Mouse (Mus musculus): ENCODE data around the gene Krt14.
"Not testable (repeated sequence)": the region's sequence is repeated elsewhere in the genome, so short reads cannot be mapped to it uniquely, and the experiment has no call there.

Krt14 gene

GRCm38 (mm10) chr11:100207498-100207897 is at the start of gene Krt14:
Gene Krt14, minus strand, starts transcription at chr11:100207548.
- no peak for DNase-seq

GRCm38 (mm10) chr11:100255514-100255913 is 48.2 kb upstream of the Krt14 start:
- no peak for DNase-seq

- DNase-seq: no peak
Observed at GRCm38 (mm10) chr11:100254360-100255090, 47.2 kb upstream of the Krt14 start.

DNA sequence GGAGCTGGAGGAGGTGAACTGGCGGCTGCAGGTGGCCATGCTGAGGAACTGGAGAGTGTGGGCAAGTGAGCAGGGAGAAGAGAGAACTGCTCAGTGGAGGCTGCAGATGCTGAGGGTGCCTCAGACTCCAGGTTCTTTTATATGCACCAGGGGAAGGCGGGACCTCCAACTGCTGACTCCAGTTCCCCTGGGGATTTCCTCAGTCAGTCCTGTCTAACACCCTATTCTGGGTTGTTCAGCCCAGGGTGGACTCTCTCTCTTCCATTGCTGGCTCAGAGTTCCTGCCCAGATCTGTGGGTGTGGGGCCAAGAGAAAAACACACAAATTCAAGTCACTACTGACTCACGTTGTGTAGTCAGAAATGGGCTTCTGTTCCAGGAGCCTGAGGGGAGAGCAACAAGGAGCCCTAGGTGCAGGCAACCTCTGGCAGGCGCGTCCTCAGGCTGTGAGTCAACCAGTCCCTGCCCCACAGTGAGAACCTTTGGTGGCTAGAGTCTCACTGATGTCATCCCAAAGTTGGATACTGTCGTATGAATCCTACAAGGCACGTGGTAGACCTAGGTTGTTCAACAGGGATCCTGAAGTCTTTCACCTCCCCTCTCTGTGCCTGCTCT is 41.6 kb upstream of the Krt14 start, which contains the start of gene Krt16:
Gene Krt16 (minus strand): TSS at position 51 of the 614 bp plus-strand sequence.
- no peak for DNase-seq

DNA sequence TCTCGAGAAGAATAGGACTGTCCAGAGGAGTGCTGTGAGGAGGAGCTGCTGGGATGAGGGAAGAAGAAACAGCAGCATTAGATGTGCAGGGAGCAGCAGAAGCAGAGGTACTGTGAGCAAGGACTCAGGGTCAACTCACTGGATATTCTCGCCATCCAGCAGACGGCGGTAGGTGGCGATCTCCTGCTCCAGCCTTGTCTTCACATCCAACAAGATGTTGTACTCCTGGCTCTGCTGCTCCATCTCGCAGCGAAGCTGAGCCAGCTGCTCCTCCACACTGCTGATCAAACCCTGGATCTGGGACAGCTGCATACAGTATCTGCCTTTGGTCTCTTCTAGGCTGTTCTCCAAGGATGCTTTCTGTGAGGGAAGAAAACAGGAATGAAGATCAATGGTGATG is 39.1 kb upstream of the Krt14 start:
- not testable (repeated sequence) for DNase-seq

GRCm38 (mm10) chr11:100240272-100240671 is 32.9 kb upstream of the Krt14 start:
- DNase-seq: not testable (repeated sequence)

DNA sequence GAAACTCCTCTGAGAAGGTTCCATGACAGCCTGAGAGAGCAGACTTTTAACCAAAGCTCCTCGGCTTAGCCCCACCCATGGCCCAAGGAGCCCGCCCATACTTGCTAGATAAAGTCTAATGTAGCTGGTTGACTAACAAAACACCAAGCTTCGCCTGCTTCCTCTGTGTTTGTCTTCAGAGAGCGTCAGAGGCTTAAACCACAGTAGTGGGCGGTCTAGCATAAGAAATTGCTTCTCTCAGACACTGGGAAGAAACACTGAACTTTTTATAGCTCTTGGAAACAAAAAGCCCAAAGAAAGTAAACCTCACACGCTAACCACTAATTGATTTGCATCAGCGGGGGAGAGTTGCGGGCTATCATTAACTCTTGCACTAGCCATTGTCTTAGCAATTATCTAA is 14.4 kb upstream of the Krt14 start:
- no peak for DNase-seq

DNA sequence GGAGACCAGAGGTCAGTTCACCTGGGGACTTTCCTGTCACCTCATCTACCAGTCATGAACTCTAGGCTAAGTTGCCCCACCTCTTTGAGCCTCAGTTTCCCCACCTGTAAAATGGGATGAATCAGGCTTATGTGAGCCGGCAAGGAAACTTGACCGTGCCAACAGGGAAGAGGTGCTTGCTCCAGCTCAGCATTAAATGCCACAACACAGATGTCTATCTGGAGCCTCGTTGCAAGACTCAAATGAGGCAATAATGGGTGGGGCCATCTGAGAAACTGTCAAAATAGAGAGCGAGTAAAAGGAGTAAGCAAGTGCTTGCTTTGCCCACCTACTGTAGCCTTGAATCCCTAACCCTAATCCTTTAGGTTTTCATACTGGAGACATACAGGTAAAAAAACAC is 12.0 kb upstream of the Krt14 start:
- DNase-seq: no peak

- DNase-seq: no peak
Observed at GRCm38 (mm10) chr11:100208542-100208941, 1.2 kb upstream of the Krt14 start.

- DNase-seq: no peak
Observed at GRCm38 (mm10) chr11:100203448-100203847, 3.9 kb downstream of the Krt14 start.

DNA sequence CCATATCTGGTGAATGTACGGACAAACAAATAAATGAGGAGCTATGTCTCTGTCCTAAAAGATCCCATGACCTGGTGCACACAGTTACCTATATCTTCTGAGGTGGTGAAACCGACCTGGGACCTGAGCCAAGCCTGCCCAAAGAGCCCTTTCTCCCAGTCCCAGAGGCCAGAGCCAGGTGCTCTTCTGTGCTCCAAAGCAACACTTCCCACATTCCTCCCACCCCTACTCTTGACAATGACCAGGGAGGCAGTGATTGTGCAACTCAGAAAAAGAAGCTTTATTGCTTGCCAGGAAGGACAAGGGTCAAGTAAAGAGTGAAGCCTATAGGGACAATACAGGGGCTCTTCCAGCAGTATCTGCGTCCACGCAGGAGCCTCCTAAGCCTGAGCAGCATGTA is 4.4 kb downstream of the Krt14 start:
- DNase-seq: no peak

GRCm38 (mm10) chr11:100200104-100200820 is 7.1 kb downstream of the Krt14 start:
- peak; percentile 1 for DNase-seq

- DNase-seq: no peak
Observed at GRCm38 (mm10) chr11:100198666-100199065, 8.7 kb downstream of the Krt14 start.

GRCm38 (mm10) chr11:100192992-100193391 is 14.4 kb downstream of the Krt14 start, which contains the start of gene Krt9:
Gene Krt9, minus strand, starts transcription at chr11:100193246.
- DNase-seq: no peak

DNA sequence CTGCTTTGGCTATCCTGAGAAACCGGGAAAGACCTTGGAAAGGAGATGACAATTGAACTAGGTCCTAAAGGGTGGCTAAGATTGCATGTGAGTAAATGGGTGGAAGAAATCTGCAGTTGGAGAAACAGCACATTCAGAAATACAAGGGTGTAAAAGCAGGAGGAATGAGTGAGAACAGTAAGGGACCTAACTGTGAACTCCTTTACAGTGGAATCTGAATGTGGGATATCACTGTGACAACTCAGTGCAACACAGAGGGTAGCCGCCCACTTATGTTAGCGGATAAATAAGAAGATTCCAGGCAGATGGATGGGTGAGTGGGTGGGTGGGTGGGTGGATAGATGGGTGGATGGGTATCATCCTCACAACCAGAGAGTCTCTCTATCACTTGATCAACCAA is 15.5 kb downstream of the Krt14 start:
- DNase-seq: no peak

DNA sequence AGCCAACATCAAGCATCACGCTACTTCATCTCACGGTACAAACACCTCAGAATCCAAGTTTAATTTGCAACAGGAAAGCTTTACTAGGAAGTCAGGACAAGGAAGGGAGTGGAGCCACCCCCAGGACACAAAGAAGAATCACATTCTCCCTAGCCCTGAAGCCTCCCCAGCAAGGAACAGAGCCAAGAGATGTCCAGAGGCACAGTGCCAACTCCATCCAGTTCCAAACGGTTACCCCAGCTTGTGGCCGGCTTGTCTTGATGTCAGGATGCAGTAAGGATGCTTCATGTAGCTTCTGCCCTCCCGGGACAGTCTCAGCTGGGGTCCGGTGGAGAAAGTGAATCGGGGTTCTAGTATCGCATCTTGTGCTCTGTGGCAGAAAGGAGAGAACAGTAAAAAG is 20.6 kb downstream of the Krt14 start:
- no peak for DNase-seq

- DNase-seq: no peak
Observed at GRCm38 (mm10) chr11:100181725-100182124, 25.6 kb downstream of the Krt14 start.

GRCm38 (mm10) chr11:100179260-100179659 is 28.1 kb downstream of the Krt14 start:
- DNase-seq: no peak

DNA sequence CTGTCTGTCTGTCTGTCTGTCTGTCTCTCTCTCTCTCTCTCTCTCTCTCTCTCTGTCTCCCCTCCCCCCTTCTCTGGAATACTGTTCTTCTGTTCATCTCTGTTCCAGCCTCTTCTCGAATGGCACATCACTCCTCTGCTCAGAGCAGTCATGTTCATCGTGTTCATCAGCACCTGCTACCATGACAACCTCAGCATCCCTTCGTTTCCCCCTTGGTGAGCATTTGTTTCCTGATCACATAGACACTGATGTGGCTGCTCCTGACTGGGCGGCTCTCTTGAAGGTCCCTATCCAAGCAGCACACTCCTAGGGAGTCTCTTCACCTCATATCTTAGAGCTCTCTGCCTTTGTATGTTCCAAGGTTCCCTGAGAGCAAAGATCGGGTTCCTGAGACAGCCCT is 29.0 kb downstream of the Krt14 start:
- no peak for DNase-seq

DNA sequence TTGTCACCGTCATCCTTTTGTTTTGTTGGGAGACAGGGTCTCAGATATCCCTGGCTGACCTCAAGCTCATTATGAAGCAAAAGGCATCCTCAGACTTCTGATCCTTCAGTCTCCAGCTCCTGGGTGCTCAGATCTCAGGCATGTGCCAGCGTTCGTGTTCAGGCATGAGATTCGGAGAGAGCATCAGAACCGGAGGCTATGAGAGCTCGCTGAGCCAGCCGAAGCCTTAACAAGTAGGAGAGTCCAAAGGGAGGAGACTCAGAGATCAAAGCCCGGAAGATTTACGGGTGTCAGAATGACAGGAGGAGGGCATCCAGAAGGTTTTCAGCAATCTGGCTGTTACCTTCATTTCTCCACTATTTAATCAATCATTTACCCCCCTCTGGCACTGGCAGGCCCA is 30.6 kb downstream of the Krt14 start:
- DNase-seq: no peak

GRCm38 (mm10) chr11:100168765-100169762 is 38.3 kb downstream of the Krt14 start:
- peak; percentile 40 for DNase-seq

GRCm38 (mm10) chr11:100168071-100168470 is 39.3 kb downstream of the Krt14 start:
- no peak for DNase-seq

DNA sequence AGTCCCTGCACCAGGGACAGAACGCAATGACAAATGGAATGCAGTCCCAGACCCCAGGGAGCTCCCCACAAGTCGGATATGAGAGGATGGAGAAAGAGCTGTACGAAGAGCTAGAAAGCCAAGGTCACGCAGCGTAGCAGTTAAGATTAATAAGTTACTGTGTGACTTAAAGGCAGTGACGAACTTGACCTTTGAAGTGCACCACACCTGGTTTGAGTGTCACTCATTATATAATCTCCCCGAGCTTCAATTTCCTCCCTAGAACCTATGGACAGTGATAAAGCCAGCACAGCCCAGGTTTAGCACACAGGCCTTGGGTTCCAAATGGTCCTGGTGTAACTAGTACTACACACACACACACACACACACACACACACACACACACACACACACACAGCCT is 43.0 kb downstream of the Krt14 start:
- no peak for DNase-seq

Measured in cerebellum, adult 8-10 months (tissue).